Mouse (Mus musculus): ENCODE results near the gene Msrb3. TPM values are rescaled to one million over a fixed set of nuclear protein-coding genes. Genes with fewer than 3 reads are reported as not detected.

The Msrb3 gene
- polyA plus RNA-seq, 2 experiments from 2014 or later = 0.48 to 0.61 TPM

DNA sequence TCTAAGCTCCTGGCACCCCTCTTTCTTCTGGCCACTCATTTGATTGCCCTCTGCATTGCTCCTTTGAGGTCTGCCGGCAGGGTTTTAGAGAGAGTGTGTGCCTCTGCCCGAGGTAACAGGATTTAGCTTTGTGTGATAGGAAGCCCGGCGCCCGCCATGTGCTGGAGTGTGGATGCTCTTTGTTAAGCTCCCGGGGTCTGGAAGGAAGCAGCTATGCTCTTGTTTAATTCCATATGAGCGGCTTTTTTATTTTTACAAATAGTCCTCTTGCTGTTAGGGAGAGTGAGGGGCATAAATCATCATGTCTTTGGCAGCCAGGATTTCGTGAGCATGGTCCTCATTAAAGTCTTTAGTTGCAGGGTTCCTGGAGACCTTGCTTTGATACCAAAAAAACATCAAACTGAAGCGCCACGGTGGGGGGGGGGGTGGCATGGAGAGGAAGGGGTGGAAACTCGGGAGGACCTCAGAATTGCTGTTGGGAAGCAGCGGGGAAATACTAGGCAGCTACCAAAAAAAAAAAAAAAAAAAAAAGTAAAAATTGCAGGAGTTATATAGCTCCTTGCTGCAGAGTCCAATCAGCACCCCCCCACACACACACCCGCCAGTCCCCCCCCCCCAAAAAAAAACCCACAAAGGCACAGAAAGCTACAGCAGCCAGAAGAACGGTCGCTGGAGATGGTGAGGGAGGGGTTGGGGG lies 154.3 kb downstream of the Msrb3 start:
- no peak for ATAC-seq

DNA sequence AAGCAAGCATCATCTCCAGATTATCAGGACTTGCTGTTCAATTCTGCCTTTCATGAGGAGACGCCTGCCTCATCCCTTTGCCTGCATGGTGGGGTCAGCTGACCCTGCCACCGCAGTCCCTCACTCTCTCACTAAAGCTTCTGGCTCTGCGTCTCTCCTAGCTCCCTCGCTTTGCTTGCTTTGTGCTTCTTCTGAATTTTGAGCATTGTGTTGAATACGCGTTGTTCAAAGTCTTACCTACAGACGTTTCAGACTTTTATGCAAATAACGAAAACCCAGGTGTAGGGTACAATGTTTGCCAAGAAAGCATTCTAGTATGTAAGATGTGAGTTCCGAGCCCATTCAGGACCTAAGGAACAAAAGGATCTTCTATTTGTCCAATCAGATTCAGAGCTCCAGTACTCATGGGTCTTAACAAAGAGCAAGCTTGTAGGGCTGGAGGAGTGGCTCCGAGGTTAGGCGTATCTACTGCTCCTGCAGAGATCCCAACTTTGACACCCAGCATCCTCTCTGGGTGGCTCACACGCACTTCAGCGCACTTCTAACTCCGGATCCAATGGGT lies 162.3 kb downstream of the Msrb3 start:
- ATAC-seq = no peak

DNA sequence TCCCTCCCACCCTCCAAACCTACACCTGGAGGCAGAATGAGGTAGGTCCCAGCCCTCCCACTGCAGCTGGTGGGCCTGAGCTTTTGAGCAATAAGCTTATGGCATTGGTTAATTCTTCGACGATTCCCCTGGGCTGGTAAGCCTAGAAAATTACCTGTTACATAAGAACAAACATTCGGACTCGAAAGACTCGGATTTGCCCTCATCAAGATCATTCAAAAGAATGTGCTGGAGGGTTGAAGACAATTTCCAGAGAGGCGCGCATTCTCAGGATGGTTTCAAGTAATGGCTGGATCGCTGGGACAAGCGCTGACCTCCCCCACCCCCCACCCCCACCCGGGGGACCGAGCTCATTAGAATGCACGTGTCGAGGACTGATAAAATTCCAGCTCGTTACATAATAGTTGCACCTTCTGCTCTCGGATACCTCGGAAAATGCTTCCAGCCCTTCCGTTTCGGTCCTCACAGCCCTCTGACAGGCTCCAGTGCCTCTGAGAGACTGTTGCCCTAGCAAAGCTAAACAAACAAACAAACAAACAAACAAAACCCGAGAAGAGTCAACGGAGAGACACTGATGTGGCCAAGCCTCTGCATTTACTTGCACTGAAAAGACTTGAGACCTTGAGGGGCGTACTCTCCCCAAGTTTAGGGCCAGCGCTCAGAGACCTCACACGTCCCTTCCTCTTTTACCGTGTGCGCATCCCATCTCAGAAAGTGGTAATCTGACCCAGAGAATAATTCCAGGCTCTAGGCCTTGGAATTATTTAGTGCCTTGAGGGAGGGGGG lies 163.0 kb downstream of the Msrb3 start:
- no peak for ATAC-seq

DNA sequence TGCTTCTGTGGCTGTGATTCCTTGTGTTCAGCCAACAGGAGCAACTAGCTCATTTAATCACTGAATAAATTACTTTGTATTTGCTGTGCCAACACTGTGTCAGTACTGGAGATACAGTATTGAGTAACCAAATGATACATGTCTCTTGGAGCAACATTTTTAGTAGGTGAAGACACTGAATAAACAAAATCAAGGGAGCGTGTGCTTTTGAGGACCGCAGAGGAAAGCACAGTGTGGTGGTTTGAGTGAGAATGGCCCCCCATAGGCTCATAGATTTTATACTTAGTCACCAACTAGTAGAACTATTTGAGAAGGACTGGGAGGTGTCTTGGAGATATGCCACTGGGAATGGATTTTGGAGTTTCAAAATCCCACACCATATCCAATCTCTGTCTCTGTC lies 164.5 kb downstream of the Msrb3 start:
- ATAC-seq = no peak

Other genes starting within 250 kb of the Msrb3 start
- 1 to 10 TPM; 3.6 to 7.2 TPM for gene Lemd3, start 80.2 kb upstream of the Msrb3 start, polyA plus RNA-seq (2017; shearing (Covaris generic))
- not detected for gene Wif1, start 134.9 kb upstream of the Msrb3 start, polyA plus RNA-seq (2017; shearing (Covaris generic))